Mouse (Mus musculus) brown adipose tissue, adult 24 weeks (tissue): Measurements from ENCODE around the gene Gm42791. TPM values are rescaled to one million over a fixed set of nuclear protein-coding genes. Genes with fewer than 3 reads are reported as not detected.

ENCODE experiments used
- H3K27ac ChIP-seq: fragments of 200-500 bp; replicated peaks from 2 replicates; pipeline ENCODE4 v1.5.1; 2012; ENCODE audit warnings: low read depth, mild to moderate bottlenecking, low read length
- H3K4me1 ChIP-seq: fragments of 200-500 bp; 2 replicates; pipeline ENCODE4 v1.6.1; 2012; ENCODE audit warnings: low read length, mixed read lengths; ENCODE audit not compliant: control insufficient read depth, insufficient read depth, insufficient read length
- H3K4me3 ChIP-seq: fragments of 200-500 bp; 2 replicates; pipeline ENCODE4 v1.5.1; 2012; ENCODE audit warnings: low read depth, mild to moderate bottlenecking, low read length, moderate library complexity; ENCODE audit not compliant: insufficient read depth
- polyA plus RNA-seq: library from polyadenylated mRNA; stranded (reverse); fragments of >200 nt; gene quantifications from 2 replicates; pipeline ENCODE4 v1.2.4, GENCODE M21; 2012; ENCODE audit not compliant: missing spikeins, insufficient read depth, insufficient read length

Gm42791 gene
- polyA plus RNA-seq, 1 experiment: not detected

DNA sequence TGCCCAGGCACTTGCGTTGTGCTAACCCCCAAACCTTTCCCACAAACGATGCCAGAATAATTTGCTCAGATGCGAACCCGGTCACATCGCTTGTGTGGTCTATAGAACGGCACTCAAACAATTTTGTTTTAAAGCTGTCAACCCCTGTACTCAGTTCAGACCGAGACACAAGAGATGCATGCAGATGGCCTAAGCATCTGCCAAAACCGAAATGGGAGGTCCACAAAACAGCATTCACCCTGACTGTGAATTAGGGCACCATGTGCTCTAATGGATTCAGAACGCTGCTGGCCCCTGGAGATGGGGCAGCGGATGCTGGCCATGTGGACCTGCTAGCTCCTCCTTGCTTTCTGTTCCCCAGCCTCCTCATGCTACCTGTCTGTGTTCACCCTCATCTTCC is 53.1 kb downstream of the Gm42791 start:
- no peaks in the 10 kb centered on the region for H3K4me1 ChIP-seq
- H3K4me3 ChIP-seq: no peak overlapping the region
- H3K27ac ChIP-seq: no peak overlapping the region

- no peak overlapping the region for H3K4me3 ChIP-seq
- no peak overlapping the region for H3K27ac ChIP-seq
- no peaks in the 10 kb centered on the region for H3K4me1 ChIP-seq
These were observed 55.0 kb downstream of the Gm42791 start for GRCm38 (mm10) chr5:148939948-148940382.

DNA sequence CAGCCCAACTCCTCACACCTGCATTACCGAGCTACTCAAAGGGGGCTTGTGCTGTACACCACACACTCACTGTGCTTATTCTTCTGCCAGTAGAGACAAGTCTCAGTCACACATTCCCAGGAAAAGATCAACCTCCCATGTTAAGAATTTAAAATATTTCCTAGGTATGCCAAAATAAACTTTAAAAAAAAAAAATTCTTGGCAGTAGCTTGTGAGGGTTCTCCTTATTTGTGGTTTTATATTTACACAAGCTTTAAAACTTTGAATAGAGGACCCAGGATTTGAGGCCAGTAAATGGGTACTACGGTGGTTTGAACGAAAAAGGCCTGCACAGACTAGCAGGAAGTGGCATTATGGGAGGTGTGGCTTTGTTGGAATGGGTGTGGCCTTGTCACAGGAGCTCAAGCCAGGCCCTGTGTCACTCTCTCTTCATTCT is 58.4 kb downstream of the Gm42791 start:
- H3K4me1 ChIP-seq: peaks cover 2% of the 10 kb centered on the region; the same call in 1 of the 2 replicates

DNA sequence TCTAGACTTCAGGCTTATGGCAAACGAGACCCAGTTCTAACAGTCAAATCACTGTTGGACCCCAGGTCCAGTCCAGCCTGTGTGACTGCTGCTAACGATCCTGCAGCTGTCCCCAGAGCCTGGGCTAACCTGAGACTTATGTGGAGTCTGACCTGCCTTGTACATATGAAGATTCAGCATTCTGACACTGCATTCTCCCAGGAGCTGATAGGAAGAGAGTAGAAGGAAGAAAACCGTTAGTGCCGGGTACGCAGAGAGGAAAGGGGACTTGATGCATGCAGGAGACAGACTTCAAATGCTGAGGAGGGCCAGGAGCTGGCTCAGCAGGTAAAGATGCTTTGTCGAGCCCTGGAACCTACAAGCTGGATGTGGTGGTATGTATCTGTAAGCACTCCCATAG is 59.1 kb downstream of the Gm42791 start:
- Histone ChIP-seq H3K27ac (no peak overlapping the region), H3K4me1 (peaks cover 2% of the 10 kb centered on the region; the same call in 1 of the 2 replicates), H3K4me3 (no peak overlapping the region)

More for the DNA sequence above, 58.4 kb downstream of the Gm42791 start:
- Histone ChIP-seq H3K27ac (no peak overlapping the region), H3K4me3 (no peak overlapping the region)

GRCm38 (mm10) chr5:148935071-148935821 is 59.7 kb downstream of the Gm42791 start:
- peaks cover 2% of the 10 kb centered on the region; the same call in 1 of the 2 replicates for H3K4me1 ChIP-seq
- no peak overlapping the region for H3K27ac ChIP-seq
- H3K4me3 ChIP-seq: no peak overlapping the region

- no peak overlapping the region for H3K4me3 ChIP-seq
- H3K27ac ChIP-seq: no peak overlapping the region
- peaks cover 2% of the 10 kb centered on the region; the same call in 1 of the 2 replicates for H3K4me1 ChIP-seq
These were observed 60.5 kb downstream of the Gm42791 start for GRCm38 (mm10) chr5:148934457-148934856.

DNA sequence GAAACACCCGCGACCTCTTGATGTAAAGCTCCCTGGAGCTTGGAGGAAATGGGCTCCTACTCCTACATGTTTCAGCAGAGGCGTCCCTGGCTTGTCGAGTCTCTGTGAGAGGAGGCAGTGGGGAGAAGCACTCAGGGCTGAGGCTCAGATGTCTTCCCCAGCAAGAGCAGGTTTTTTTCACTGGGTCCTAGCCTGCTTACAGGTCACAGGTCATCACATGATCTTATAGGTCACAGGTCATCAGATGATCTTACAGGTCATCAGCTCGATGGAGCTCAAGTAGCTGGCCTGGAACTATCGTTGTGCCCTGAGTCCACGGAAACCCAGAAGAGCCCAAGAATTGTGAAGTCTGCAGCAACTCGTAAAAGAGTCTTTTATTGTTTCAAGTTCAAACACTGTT is 61.2 kb downstream of the Gm42791 start:
- H3K4me1 ChIP-seq: peaks cover 2% of the 10 kb centered on the region; the same call in 1 of the 2 replicates
- H3K27ac ChIP-seq: no peak overlapping the region
- H3K4me3 ChIP-seq: no peak overlapping the region

DNA sequence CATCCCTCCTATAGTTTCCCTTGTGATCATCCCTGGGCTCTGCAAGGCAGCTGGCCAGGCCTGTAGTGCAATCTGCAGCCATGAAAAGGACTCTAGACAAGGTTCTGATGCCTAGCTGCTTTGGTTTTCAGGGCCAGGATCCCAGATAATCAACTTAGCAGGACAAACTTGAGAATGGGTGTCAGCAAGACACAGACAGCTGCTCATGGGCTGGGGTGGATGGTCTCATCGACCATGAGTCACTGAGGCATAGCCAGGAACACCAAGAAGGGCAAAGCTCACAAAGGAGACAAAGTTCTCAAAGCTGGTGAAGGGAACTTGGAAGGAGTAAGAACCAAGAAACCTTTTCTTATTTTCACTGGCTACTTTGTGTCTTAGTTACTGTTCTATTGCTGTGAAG is 63.6 kb downstream of the Gm42791 start:
- H3K4me3 ChIP-seq: no peak overlapping the region
- peaks cover 4% of the 10 kb centered on the region; the same call in 1 of the 2 replicates for H3K4me1 ChIP-seq
- H3K27ac ChIP-seq: no peak overlapping the region

DNA sequence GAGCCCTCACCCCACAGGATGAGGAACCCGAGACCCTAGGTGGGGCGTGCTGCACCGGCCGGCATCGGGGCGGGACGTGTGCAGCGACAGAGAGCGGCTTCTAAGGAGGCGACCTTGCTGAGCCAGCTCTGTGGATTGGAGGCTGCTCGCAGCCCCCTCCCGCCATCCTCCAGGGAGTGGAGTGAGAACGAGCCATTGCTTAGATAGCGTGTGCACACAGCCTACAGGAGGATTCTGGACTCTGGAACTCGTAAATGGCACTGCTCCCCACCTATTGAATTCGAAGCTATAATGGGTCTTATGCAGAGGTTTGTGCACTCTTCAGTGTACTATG is 65.9 kb downstream of the Gm42791 start, which contains the start of gene Katnal1:
TSS of gene Katnal1 (minus strand) at position 205 of the 334 bp plus-strand sequence.
- peak within 1 kb of the TSS; percentile 73 for H3K27ac ChIP-seq
- H3K4me1 ChIP-seq: peaks cover 4% of the 10 kb centered on the region; the same call in 1 of the 2 replicates
- peak within 1 kb of the TSS; percentile 86 for H3K4me3 ChIP-seq

- 0 out of 2 replicates have a peak, but pooled peaks cover 2% of the 10 kb centered on the region for H3K4me1 ChIP-seq
- H3K4me3 ChIP-seq: peak overlapping the region; percentile 86
- H3K27ac ChIP-seq: peak overlapping the region; percentile 73
These were observed 66.4 kb downstream of the Gm42791 start for GRCm38 (mm10) chr5:148928382-148929115.

- peak overlapping the region; percentile 86; the same call in 1 of the 2 replicates for H3K4me3 ChIP-seq
- H3K4me1 ChIP-seq: 0 out of 2 replicates have a peak, but pooled peaks cover 2% of the 10 kb centered on the region
- no peak overlapping the region for H3K27ac ChIP-seq
These were observed 67.2 kb downstream of the Gm42791 start for GRCm38 (mm10) chr5:148927717-148928223.

DNA sequence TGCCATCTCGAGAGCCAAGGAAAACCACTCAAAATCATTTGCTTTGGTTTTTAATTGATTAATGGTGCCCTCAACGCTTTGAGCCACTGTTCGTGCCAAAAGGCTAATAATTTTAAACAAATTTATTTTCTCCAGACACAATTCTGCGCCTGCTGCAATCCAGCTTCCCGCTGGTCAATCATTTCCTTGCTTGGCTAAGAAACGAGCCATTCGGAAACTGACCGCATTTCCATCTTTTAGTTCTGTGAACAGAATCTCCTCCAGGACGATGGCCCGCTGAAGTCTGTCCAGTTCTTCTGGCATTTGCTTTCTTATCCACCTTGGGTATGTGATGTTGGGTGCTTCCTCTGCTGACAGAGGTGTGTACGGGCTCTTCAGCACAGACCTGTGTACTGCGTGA is 70.4 kb downstream of the Gm42791 start:
- Histone ChIP-seq H3K4me3 (no peak overlapping the region), H3K4me1 (0 out of 2 replicates have a peak, but pooled peaks cover 2% of the 10 kb centered on the region)

DNA sequence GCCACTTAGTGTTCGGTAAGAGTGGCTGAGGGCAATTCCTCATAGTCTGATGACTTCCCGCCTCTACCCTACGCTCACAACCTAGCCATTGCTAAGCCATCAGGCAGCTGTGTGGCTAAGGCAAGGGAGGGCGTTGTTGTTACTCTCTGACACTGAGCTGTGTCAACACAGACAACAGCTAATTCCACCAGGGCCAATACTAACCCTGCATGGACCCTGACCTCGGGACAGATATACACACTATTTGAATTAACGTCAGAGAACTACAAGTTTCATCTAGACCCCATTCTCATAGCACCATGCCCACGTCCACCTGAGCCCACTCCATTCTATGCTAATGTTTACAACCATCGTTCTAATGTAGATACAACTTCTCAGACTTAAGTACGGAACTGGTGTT is 70.9 kb downstream of the Gm42791 start:
- H3K27ac ChIP-seq: no peak overlapping the region
- 0 out of 2 replicates have a peak, but pooled peaks cover 2% of the 10 kb centered on the region for H3K4me1 ChIP-seq
- H3K4me3 ChIP-seq: no peak overlapping the region

More for the DNA sequence above, 70.4 kb downstream of the Gm42791 start:
- no peak overlapping the region for H3K27ac ChIP-seq

DNA sequence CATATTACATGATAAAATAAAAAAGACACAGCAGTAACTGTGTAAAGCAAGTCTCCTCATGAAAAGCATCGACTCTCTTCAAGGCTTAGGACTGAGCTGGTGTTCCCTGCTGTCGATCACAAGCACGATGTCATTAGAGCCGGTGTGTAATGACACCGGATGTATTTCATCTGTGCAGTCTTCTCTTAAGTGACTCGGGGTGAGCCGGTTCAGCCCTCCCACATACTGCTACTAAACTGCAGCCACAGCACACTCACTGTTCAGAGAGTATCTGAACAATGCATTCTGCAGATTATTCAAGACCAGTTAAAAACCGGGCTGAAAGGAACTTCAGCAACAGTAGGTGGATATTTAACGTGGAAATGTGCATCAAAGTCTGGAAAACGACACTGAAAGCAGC is 71.5 kb downstream of the Gm42791 start:
- H3K27ac ChIP-seq: no peak overlapping the region
- no peak overlapping the region for H3K4me3 ChIP-seq
- 0 out of 2 replicates have a peak, but pooled peaks cover 2% of the 10 kb centered on the region for H3K4me1 ChIP-seq

DNA sequence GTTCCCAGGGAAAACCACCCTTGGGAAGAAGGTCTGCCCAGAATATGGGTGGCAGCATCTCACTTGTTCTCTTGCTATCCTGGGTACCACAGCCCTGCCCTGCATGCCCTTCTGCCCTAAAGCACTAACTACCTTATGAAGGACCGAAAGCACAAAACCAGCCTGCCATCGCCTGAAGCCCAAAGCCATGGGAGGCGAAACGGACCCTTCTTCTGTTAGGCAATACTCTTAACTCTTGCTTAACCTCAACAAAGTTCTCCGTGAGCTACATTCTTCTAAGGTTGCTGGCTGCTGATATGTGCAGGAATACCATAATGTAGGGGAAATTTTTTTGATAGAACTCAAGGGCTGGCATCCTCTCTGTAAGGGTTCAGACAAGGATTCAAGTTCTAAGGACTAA is 72.2 kb downstream of the Gm42791 start:
- Histone ChIP-seq H3K4me1 (0 out of 2 replicates have a peak, but pooled peaks cover under 1% of the 10 kb centered on the region), H3K4me3 (no peak overlapping the region), H3K27ac (no peak overlapping the region)
